In genomic region chr16:91698995-91699394, GRCm38 (mm10) we compare ENCODE assay signal across 24 mouse cellular contexts.
"Had no signal": no experiment of that assay in that cellular context is flagged by ENCODE, and none has a peak within 500 bp of the region (broad histone marks: within the 10 kb centered on the region; RNA-seq: fewer than 3 reads in every experiment).

No protein-coding gene starts in this region.

- H3K27me3 ChIP-seq: heart, embryonic 12.5 days; hindbrain, embryonic 12.5 days; intestine, embryonic 15.5 days; limb, embryonic 13.5 days; limb, embryonic 15.5 days; liver, embryonic 12.5 days had no signal

- H3K9ac ChIP-seq: heart, embryonic 12.5 days; hindbrain, embryonic 12.5 days; hindbrain, embryonic 14.5 days; intestine, embryonic 15.5 days; limb, embryonic 13.5 days; limb, embryonic 15.5 days; liver, embryonic 12.5 days had no signal

- H3K4me1 ChIP-seq: heart, embryonic 10.5 days; heart, embryonic 12.5 days; hindbrain, embryonic 10.5 days; hindbrain, embryonic 12.5 days; limb, embryonic 13.5 days had no signal

- H3K4me3 ChIP-seq: gastrocnemius, adult 2 months; heart, embryonic 10.5 days; heart, embryonic 12.5 days; hindbrain, embryonic 10.5 days; hindbrain, embryonic 12.5 days; intestine, embryonic 15.5 days; layer of hippocampus, adult 2 months; limb, embryonic 13.5 days; limb, embryonic 15.5 days; liver, embryonic 12.5 days had no signal

- H3K9me3 ChIP-seq: heart, embryonic 10.5 days; heart, embryonic 12.5 days; hindbrain, embryonic 10.5 days; hindbrain, embryonic 12.5 days; intestine, embryonic 15.5 days; limb, embryonic 13.5 days; limb, embryonic 15.5 days; liver, embryonic 12.5 days had no signal

- H3K4me2 ChIP-seq: heart, embryonic 12.5 days; hindbrain, embryonic 12.5 days; hindbrain, embryonic 14.5 days; intestine, embryonic 15.5 days; limb, embryonic 13.5 days; limb, embryonic 15.5 days; liver, embryonic 12.5 days had no signal

- ATAC-seq: hindbrain, embryonic 16.5 days; inflammation-experienced regulatory T-cells, adult 6 months; intestine, embryonic 15.5 days; liver, embryonic 12.5 days had no signal

- DNase-seq: gastrocnemius, adult 2 months; gastrocnemius, postnatal 10 days; gastrocnemius, postnatal 25 days; heart, adult 18-20 months; heart, postnatal 10 days; heart, postnatal 4 days; kidney, adult 18-20 months; kidney, adult 8-10 months; kidney, postnatal 10 days; kidney, postnatal 25 days; kidney, postnatal 4 days; left cerebral cortex, postnatal 4 days had no signal

- H3K27ac ChIP-seq: gastrocnemius, adult 2 months; heart, embryonic 10.5 days; hindbrain, embryonic 10.5 days; hindbrain, embryonic 12.5 days; hindbrain, embryonic 14.5 days; intestine, embryonic 15.5 days; layer of hippocampus, adult 2 months; limb, embryonic 13.5 days; limb, embryonic 15.5 days; liver, embryonic 12.5 days had no signal
